Mouse (Mus musculus) macrophage (primary cell): ENCODE results near the gene R3hdm2. TPM values are rescaled to one million over a fixed set of nuclear protein-coding genes. Genes with fewer than 3 reads are reported as not detected.

Source experiments
- H3K27ac ChIP-seq: fragments of 350-480 bp; formaldehyde crosslinking; 2 replicates; pipeline ENCODE4 v1.9.0; 2021
- H3K36me3 ChIP-seq: fragments of 350-480 bp; formaldehyde crosslinking; 2 replicates; pipeline ENCODE4 v1.9.0; 2021; ENCODE audit errors: inconsistent target
- H3K4me3 ChIP-seq: fragments of 350-480 bp; formaldehyde crosslinking; 2 replicates; pipeline ENCODE4 v1.9.0; 2021; ENCODE audit errors: inconsistent target
- H3K79me2 ChIP-seq: fragments of 350-480 bp; formaldehyde crosslinking; 2 replicates; pipeline ENCODE4 v1.9.0; 2021; ENCODE audit errors: inconsistent target
- WGBS: methylation state at CpG from one replicate; pipeline ENCODE4 v1.1.7; 2026; ENCODE audit warnings: inconsistent platforms; ENCODE audit not compliant: missing documents; 5-methylcytosine and 5-hydroxymethylcytosine counted together
- polyA plus RNA-seq: library from polyadenylated mRNA; stranded (reverse); fragments of 250-400 nt; gene quantifications from 3 replicates; pipeline ENCODE4 v1.2.4, GENCODE M21; 2018; ENCODE audit warnings: inconsistent platforms

The R3hdm2 gene
- polyA plus RNA-seq, 1 experiment from 2014 or later: 168 TPM

DNA sequence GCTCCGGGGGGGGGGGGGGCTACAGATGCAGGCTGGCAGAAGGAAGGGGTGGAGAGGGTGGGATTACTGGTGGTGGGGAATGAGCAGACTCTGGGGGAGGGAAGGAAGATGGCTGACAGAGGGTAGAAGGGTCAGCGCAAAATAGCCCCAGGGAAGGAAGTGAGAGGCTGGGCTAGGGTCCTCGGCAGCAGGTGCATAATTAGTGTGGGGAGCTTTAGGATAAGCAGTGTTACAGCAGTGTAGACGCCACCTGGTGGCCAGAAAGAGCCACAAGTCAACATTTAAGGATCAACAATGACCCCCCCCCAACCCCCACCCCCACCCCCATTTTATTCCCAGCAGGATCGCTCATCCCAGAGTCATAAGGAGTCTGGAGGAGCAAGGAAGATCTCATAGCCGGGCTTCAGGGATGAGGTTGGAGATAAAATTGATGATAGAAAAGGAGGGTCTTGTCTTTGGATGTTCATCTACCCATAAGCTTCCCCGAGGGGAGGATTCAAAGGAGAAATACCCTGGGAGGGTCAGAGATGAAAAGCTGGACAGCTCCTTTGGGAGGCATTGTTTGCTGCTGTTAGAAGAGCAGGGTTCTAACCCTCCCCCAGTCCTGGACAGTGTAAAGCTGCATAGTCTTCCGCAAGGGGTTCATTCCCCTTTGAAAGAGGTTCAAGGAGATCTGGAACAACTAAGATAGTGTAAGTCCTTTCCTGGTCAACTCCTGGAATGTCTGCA is 156.6 kb downstream of the R3hdm2 start:
- no peak overlapping the region for H3K27ac ChIP-seq
- no peak overlapping the region for H3K4me3 ChIP-seq
- 15% methylated on average over 7 of the region's 8 CpGs for WGBS
- no peaks in the 10 kb centered on the region for H3K79me2 ChIP-seq
- peaks cover 37% of the 10 kb centered on the region for H3K36me3 ChIP-seq

DNA sequence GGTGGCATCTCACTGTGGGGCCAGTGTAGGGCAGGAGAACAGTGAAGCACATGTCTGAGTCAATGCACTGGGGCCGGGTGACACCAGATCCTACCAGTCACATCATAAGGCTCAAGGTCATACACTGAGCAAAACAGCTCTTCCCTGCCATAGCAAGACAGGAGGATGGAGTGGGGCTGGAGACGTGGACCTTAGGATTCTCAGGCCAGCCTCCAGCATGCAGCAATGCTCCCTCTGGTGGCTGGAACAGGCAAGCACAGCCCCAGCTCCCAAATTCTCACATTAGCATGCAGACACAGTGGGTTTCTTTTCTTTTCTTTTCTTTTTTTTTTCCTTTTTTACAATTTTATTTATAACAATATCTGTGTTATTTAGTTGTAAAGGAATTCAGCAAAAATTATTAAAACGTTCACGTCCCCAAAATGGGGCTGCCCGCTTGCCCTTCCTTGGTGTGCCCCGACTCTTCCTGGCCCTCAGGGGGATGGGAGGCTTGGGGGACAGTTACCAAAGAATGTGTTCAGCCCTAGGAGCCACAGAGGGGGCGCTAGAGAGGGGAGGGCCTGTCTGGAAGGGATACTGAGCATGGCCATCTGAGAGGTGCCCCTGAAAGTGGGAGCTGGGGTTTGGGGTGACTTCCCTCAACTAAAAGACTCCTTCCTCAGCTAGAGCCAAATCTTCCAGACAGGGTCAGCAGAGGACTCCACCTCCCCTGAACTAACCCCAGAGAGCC is 157.9 kb downstream of the R3hdm2 start:
- no peaks in the 10 kb centered on the region for H3K79me2 ChIP-seq
- H3K27ac ChIP-seq: no peak overlapping the region
- 7% methylated on average over 2 of the region's 7 CpGs for WGBS
- H3K36me3 ChIP-seq: peaks cover 49% of the 10 kb centered on the region
- no peak overlapping the region for H3K4me3 ChIP-seq

GRCm38 (mm10) chr10:127541510-127541909 is 161.4 kb downstream of the R3hdm2 start:
- Histone ChIP-seq H3K27ac (no peak overlapping the region), H3K4me3 (no peak overlapping the region), H3K79me2 (no peaks in the 10 kb centered on the region), H3K36me3 (peaks cover 83% of the 10 kb centered on the region)
- 98% methylated on average over 8 of the region's 8 CpGs for WGBS

DNA sequence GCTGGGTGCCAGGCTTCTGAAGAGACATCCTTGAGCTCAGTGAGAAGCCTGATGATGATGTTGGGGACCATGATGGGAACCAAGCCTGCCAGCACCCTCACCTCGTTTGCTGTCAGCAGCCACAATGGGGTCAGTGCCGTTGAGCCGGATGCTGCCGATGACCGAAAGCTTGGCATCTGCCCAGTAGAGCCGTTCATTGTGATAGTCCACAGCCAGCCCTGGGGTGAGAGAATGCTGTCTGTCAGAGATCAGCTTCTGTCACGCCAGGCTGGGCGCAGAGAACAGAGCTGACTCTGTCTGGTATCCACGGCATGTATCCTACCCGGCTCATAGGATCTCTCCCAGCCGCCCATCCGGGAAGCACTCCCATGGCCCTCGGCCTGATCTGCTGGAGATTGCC is 162.0 kb downstream of the R3hdm2 start:
- 96% methylated on average over 11 of the region's 13 CpGs for WGBS
- Histone ChIP-seq H3K4me3 (no peak overlapping the region), H3K27ac (no peak overlapping the region), H3K36me3 (peaks cover 89% of the 10 kb centered on the region), H3K79me2 (no peaks in the 10 kb centered on the region)

GRCm38 (mm10) chr10:127542720-127543119 is 162.6 kb downstream of the R3hdm2 start:
- Histone ChIP-seq H3K36me3 (peaks cover 95% of the 10 kb centered on the region), H3K4me3 (no peak overlapping the region), H3K79me2 (no peaks in the 10 kb centered on the region), H3K27ac (no peak overlapping the region)
- WGBS: 90% methylated on average over 6 of the region's 6 CpGs

GRCm38 (mm10) chr10:127543916-127544315 is 163.8 kb downstream of the R3hdm2 start:
- peaks cover 99% of the 10 kb centered on the region for H3K36me3 ChIP-seq
- WGBS: 92% methylated on average over 3 of the region's 3 CpGs
- no peak overlapping the region for H3K4me3 ChIP-seq
- H3K79me2 ChIP-seq: no peaks in the 10 kb centered on the region
- H3K27ac ChIP-seq: no peak overlapping the region

GRCm38 (mm10) chr10:127544375-127544774 is 164.2 kb downstream of the R3hdm2 start:
- no peak overlapping the region for H3K27ac ChIP-seq
- WGBS: 92% methylated on average over 17 of the region's 20 CpGs

DNA sequence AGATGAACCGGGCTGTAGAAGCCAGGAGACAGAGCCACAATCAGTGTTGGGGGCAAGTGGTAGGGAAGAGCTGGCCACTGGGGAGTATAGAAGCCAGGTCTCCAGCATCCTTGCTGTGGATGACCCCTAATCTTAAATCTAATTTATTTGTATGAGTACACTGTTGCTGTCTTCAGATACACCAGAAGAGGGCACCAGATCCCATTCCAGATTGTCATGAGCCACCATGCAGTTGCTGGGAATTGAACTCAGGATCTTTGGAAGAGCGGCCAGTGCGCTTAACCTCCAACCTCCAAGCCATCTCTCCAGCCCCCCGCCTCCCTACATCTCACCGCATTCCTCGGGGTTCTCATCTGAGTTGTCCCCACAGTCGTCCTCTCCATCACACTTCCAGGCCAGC is 166.4 kb downstream of the R3hdm2 start:
- peaks cover 99% of the 10 kb centered on the region for H3K36me3 ChIP-seq
- no peak overlapping the region for H3K27ac ChIP-seq
- no peak overlapping the region for H3K4me3 ChIP-seq
- 89% methylated on average over 5 of the region's 7 CpGs for WGBS
- H3K79me2 ChIP-seq: no peaks in the 10 kb centered on the region

More at GRCm38 (mm10) chr10:127544375-127544774, 164.2 kb downstream of the R3hdm2 start:
- Histone ChIP-seq H3K79me2 (no peaks in the 10 kb centered on the region), H3K4me3 (no peak overlapping the region), H3K36me3 (peaks cover 99% of the 10 kb centered on the region)

- Histone ChIP-seq H3K79me2 (no peaks in the 10 kb centered on the region), H3K36me3 (peaks cover 99% of the 10 kb centered on the region), H3K27ac (no peak overlapping the region), H3K4me3 (no peak overlapping the region)
- 96% methylated on average over 15 of the region's 15 CpGs for WGBS
These were observed 168.1 kb downstream of the R3hdm2 start for GRCm38 (mm10) chr10:127548236-127548635.

Other genes with a start within 250 kb of the R3hdm2 start
- gene B4galnt1, start 215.1 kb upstream of the R3hdm2 start, polyA plus RNA-seq: 37.2 to 59.2 TPM (median 48.4 TPM) in 3 replicates
- gene Slc26a10, start 199.7 kb upstream of the R3hdm2 start, polyA plus RNA-seq: 1.2 TPM in 1 of 3 replicates, not detected in the others
- not detected in 3 replicates for gene Arhgef25, start 190.2 kb upstream of the R3hdm2 start, polyA plus RNA-seq
- gene Dtx3, start 184.6 kb upstream of the R3hdm2 start, polyA plus RNA-seq: 10.9 to 46.7 TPM (median 15.1 TPM) in 3 replicates
- gene Pip4k2c, start 168.7 kb upstream of the R3hdm2 start, polyA plus RNA-seq: 33.0 to 42.7 TPM (median 40.2 TPM) in 3 replicates
- gene Kif5a, start 117.0 kb upstream of the R3hdm2 start, polyA plus RNA-seq: 0.61 to 0.67 TPM (median 0.63 TPM) in 3 replicates
- gene Dctn2, start 114.0 kb upstream of the R3hdm2 start, polyA plus RNA-seq: 110 to 121 TPM (median 112 TPM) in 3 replicates
- gene Mbd6, start 91.3 kb upstream of the R3hdm2 start, polyA plus RNA-seq: 13.5 to 25.4 TPM (median 19.5 TPM) in 3 replicates
- gene Mars, start 68.5 kb upstream of the R3hdm2 start, polyA plus RNA-seq: 19.9 to 28.8 TPM (median 20.2 TPM) in 3 replicates
- 48.5 to 115 TPM (median 70.4 TPM) in 3 replicates for gene Arhgap9, start 58.4 kb upstream of the R3hdm2 start, polyA plus RNA-seq
- gene Gli1, start 38.4 kb upstream of the R3hdm2 start, polyA plus RNA-seq: not detected in 3 replicates
- gene Inhbe, start 25.9 kb upstream of the R3hdm2 start, polyA plus RNA-seq: not detected in 3 replicates
- gene Inhbc, start 9.9 kb upstream of the R3hdm2 start, polyA plus RNA-seq: not detected in 3 replicates
- gene Stac3, start 121.4 kb downstream of the R3hdm2 start, polyA plus RNA-seq: 0.09 to 0.59 TPM in 2 of 3 replicates, not detected in the other
- not detected in 3 replicates for gene Ndufa4l2, start 134.6 kb downstream of the R3hdm2 start, polyA plus RNA-seq
- gene Shmt2, start 142.1 kb downstream of the R3hdm2 start, polyA plus RNA-seq: 14.8 to 30.5 TPM (median 16.0 TPM) in 3 replicates
- gene Nxph4, start 154.2 kb downstream of the R3hdm2 start, polyA plus RNA-seq: not detected in 3 replicates
- gene Lrp1, start 240.8 kb downstream of the R3hdm2 start, polyA plus RNA-seq: 315 to 785 TPM (median 440 TPM) in 3 replicates